Mouse (Mus musculus) forebrain, embryonic 11.5 days (tissue): ENCODE measurements at regions not wholly inside any gene's neighbourhood (a gene's known extent, or its start where the extent isn't known, plus 50 kb on each side); places are given as distances from the start of the nearest gene placed in this dataset.
A peak's percentile ranks its signal among the peaks of the same experiment; 100 is the strongest.

Experiments used
- ATAC-seq: fragments of 200-750 bp; cut with Nextera tagmentation; replicated peaks from 2 replicates; pipeline ENCODE4 v1.8.0; 2017; ENCODE audit warnings: moderate TSS enrichment; ENCODE audit not compliant: low FRiP score
- DNase-seq: peaks from one replicate; pipeline ENCODE4 v3.0.0-alpha.2; 2017; ENCODE audit warnings: low spot score
- H3K27ac ChIP-seq: fragments of 300-500 bp; sonication (generic); 2 replicates; pipeline ENCODE4 v1.5.1; 2014; ENCODE audit warnings: low read depth, low read length
- H3K27me3 ChIP-seq: fragments of 300-500 bp; sonication (generic); 2 replicates; pipeline ENCODE4 v1.6.1; 2014; ENCODE audit warnings: mild to moderate bottlenecking, low read length, mixed read lengths; ENCODE audit not compliant: control insufficient read depth, insufficient read depth
- H3K36me3 ChIP-seq: fragments of 300-500 bp; sonication (generic); 2 replicates; pipeline ENCODE4 v1.6.1; 2014; ENCODE audit warnings: mild to moderate bottlenecking, low read length, moderate library complexity, mixed read lengths; ENCODE audit not compliant: control insufficient read depth, insufficient read depth
- H3K4me1 ChIP-seq: fragments of 300-500 bp; sonication (generic); replicated peaks from 2 replicates; pipeline ENCODE4 v1.6.1; 2014; ENCODE audit warnings: low read length, mixed read lengths; ENCODE audit not compliant: control insufficient read depth, insufficient read depth
- H3K4me2 ChIP-seq: fragments of 300-500 bp; sonication (generic); 2 replicates; pipeline ENCODE4 v1.6.1; 2014; ENCODE audit warnings: low read depth, mild to moderate bottlenecking, low read length, moderate library complexity, mixed read lengths; ENCODE audit not compliant: severe bottlenecking
- H3K4me3 ChIP-seq: fragments of 300-500 bp; sonication (generic); 2 replicates; pipeline ENCODE4 v1.5.1; 2014; ENCODE audit warnings: low read depth, low read length
- H3K9ac ChIP-seq: fragments of 300-500 bp; sonication (generic); 2 replicates; pipeline ENCODE4 v1.6.1; 2014; ENCODE audit warnings: low read length
- H3K9me3 ChIP-seq: fragments of 300-500 bp; sonication (generic); 2 replicates; pipeline ENCODE4 v1.6.1; 2016; ENCODE audit warnings: low read length, mixed read lengths; ENCODE audit not compliant: control insufficient read depth
- WGBS: fragments of 180-500 bp; shearing (Covaris S2); extraction: QIAGEN DNeasy Blood & Tissue Kit; methylation state at CpG from one replicate; pipeline ENCODE4 v1.1.7; 2014; 5-methylcytosine and 5-hydroxymethylcytosine counted together

- H3K9me3 ChIP-seq = no peaks in the 10 kb centered on the region
- H3K9ac ChIP-seq = no peak overlapping the region
- peaks cover 5% of the 10 kb centered on the region; the same call in 1 of the 2 replicates for H3K4me1 ChIP-seq
- no peaks in the 10 kb centered on the region for H3K27me3 ChIP-seq
- H3K36me3 ChIP-seq = no peaks in the 10 kb centered on the region
- no peak overlapping the region for H3K4me3 ChIP-seq
- DNase-seq (no peak), ATAC-seq (peak; percentile 80)
- no peak overlapping the region for H3K4me2 ChIP-seq
- 29% methylated on average over 14 of the region's 14 CpGs for WGBS
- no peak overlapping the region for H3K27ac ChIP-seq
Measured at GRCm38 (mm10) chr2:178745296-178746015, 315.1 kb downstream of the Cdh26 start.

DNA sequence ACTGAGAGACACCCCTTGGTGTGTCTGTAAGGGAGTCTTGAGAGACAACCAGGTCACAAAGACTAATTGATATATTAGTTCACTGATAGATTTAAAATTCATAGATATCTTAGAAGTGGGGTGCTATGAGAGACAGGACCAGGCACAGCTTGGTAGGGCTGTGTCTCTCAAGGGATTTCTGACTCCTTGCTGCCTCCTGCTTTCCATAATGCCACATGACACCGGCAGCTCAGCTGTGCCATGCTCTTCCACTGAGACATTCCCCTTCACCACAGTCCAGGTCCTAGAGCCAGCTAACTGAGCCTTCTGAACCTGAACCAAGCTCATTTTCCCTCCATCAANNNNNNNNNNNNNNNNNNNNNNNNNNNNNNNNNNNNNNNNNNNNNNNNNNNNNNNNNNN, 320.9 kb downstream of the Cdh26 start:
- 96% methylated on average over 1 of the region's 1 CpGs for WGBS
- Histone ChIP-seq H3K4me1 (no peaks in the 10 kb centered on the region), H3K4me2 (no peak overlapping the region)

GRCm38 (mm10) chr2:178758366-178758765, 328.0 kb downstream of the Cdh26 start:
- H3K4me3 ChIP-seq = no peak overlapping the region
- WGBS = 4% methylated on average over 2 of the region's 2 CpGs

More for the DNA sequence above, 320.9 kb downstream of the Cdh26 start:
- Histone ChIP-seq H3K27me3 (no peaks in the 10 kb centered on the region), H3K27ac (no peak overlapping the region), H3K9me3 (no peaks in the 10 kb centered on the region), H3K36me3 (no peaks in the 10 kb centered on the region), H3K4me3 (no peak overlapping the region), H3K9ac (no peak overlapping the region)
- no peak for ATAC-seq
- DNase-seq = no peak

DNA sequence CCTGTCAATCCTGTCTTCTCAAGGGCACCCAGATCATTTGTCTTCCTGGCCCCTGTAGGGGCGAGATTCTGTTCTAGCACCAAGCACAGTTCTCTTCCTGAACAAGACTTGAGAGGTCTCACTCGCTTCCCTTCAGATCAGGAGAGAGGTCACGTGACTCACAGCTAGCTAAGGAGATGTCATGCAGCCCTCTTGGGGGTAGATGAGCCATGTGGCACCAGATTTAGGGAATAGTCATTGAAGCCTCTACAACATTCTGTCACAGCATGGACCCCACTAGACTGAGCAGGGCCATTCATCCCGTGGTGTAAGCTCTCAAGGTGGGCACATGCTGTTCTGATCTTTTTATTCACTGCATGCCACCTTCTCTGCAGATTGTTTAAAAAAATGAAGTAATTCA, 338.2 kb downstream of the Cdh26 start:
- DNase-seq = no peak
- WGBS = 74% methylated on average over 4 of the region's 4 CpGs
- no peak for ATAC-seq
- H3K4me1 ChIP-seq = no peaks in the 10 kb centered on the region
- no peak overlapping the region for H3K27ac ChIP-seq
- H3K4me3 ChIP-seq = no peak overlapping the region
- H3K27me3 ChIP-seq = no peaks in the 10 kb centered on the region
- H3K9me3 ChIP-seq = no peaks in the 10 kb centered on the region
- H3K9ac ChIP-seq = no peak overlapping the region
- H3K36me3 ChIP-seq = no peaks in the 10 kb centered on the region
- H3K4me2 ChIP-seq = no peak overlapping the region

More at GRCm38 (mm10) chr2:178758366-178758765, 328.0 kb downstream of the Cdh26 start:
- ATAC-seq (peak; percentile 69; the same call in 1 of the 2 replicates), DNase-seq (peak; percentile 82)
- no peaks in the 10 kb centered on the region for H3K27me3 ChIP-seq
- H3K36me3 ChIP-seq = no peaks in the 10 kb centered on the region
- no peak overlapping the region for H3K27ac ChIP-seq
- no peak overlapping the region for H3K4me2 ChIP-seq
- no peaks in the 10 kb centered on the region for H3K4me1 ChIP-seq
- no peaks in the 10 kb centered on the region for H3K9me3 ChIP-seq
- H3K9ac ChIP-seq = no peak overlapping the region

DNA sequence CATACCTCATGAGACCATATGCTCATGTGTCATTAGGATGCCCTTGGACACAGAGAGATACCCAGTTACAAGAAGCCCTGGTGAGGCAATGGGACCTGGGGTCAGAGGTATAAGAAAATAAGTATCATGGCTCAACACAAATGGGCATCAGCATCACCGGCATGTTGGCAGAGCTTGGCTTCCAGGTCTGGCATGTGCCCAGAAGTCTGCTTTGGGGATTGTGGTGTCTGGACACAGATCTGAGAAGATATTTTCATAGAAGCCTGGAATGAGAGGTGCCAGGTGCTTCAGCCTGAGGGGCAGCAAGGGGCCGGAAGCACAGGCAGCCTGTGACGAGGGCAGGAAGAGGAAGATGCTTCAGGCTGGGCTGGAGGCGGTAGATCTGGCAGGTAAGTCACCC, 338.7 kb downstream of the Cdh26 start:
- ATAC-seq (no peak), DNase-seq (no peak)
- WGBS = 91% methylated on average over 4 of the region's 4 CpGs
- Histone ChIP-seq H3K27ac (no peak overlapping the region), H3K36me3 (no peaks in the 10 kb centered on the region), H3K4me3 (no peak overlapping the region), H3K27me3 (no peaks in the 10 kb centered on the region), H3K9ac (no peak overlapping the region), H3K4me2 (no peak overlapping the region), H3K9me3 (no peaks in the 10 kb centered on the region), H3K4me1 (no peaks in the 10 kb centered on the region)

DNA sequence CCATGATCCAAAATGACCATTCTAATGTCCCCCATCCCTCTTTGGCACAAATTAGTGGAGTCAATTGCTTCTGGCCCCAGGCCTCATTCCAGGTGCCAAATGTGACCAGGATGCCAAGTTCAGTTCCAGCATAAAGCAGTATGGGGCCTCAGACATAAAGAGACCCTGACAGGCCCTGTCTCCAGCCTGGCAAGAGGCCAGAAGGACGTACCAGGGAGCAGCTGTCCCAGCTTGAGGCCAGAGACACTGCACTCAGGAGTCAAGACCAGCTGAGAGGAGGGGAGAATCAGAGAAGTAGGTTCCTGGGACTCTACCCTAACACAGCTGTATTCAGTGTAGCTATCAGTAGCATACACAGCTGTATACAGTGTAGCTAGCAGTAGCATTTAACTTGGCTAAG, 341.1 kb downstream of the Cdh26 start:
- H3K9ac ChIP-seq = no peak overlapping the region
- no peak overlapping the region for H3K27ac ChIP-seq
- H3K4me2 ChIP-seq = no peak overlapping the region
- H3K9me3 ChIP-seq = no peaks in the 10 kb centered on the region
- H3K4me1 ChIP-seq = no peaks in the 10 kb centered on the region
- DNase-seq (no peak), ATAC-seq (no peak)
- no peaks in the 10 kb centered on the region for H3K27me3 ChIP-seq
- H3K4me3 ChIP-seq = no peak overlapping the region
- WGBS = 56% methylated on average over 1 of the region's 1 CpGs
- no peaks in the 10 kb centered on the region for H3K36me3 ChIP-seq

DNA sequence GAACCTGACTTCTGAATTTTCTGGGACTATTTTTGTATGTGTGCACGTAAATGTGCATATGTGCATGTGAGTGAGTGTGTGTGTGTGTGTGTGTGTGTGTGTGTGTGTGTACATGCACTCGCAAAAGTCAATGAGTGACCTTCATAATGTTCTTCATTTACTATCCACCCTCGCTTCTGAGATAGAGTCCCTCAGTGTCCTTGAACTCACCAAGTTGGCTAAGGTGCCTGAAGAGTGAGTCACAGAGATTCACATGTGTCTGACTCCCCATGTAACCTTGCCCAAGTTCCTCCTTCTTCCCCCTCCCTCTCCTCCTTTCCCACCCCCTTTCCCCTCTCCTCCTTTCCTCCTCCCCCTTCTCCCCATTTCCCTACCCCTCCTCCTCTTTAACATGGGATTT, 341.6 kb downstream of the Cdh26 start:
- H3K4me3 ChIP-seq = no peak overlapping the region
- H3K4me1 ChIP-seq = no peaks in the 10 kb centered on the region
- no peak for ATAC-seq
- DNase-seq = no peak
- H3K27me3 ChIP-seq = no peaks in the 10 kb centered on the region
- H3K36me3 ChIP-seq = no peaks in the 10 kb centered on the region
- H3K9ac ChIP-seq = no peak overlapping the region
- 85% methylated on average over 3 of the region's 3 CpGs for WGBS
- H3K9me3 ChIP-seq = no peaks in the 10 kb centered on the region
- H3K27ac ChIP-seq = no peak overlapping the region
- no peak overlapping the region for H3K4me2 ChIP-seq

DNA sequence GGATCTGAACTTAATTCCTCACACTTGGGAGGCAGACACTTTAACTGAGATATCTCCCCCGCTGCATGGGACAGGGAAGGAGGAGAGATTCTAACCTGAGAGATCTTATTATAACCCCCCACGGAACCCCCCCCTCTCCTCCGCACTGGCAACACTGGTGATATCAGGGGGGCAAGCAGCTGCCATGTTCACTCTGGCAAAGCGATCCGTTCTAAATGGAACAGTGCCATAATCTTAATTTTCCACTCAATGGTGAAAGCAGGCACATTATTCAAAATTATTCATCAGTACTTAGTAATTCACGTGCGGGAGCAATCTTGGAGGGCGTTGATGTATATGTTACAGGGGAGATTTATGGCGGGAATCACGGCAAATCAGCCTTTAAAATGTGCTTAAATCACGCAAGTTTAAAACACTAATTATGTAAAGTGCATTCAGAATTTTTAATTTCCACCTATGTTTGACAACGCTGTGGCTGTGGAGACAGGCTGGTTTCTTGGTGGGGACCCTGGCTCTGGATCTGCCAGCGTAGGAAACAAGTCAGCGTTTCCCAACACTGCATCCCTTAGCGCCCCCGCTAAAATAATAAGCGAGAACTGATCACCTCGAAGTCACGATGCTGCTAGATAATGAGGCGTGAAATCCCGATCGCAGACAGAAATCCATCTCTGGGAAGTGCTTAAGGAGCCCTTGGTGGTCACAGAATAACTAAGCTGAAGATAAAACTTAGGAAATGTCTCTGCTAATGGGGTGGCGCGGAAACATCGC, 354.7 kb downstream of the Cdh26 start:
- no peak for ATAC-seq
- Histone ChIP-seq H3K27me3 (no peaks in the 10 kb centered on the region), H3K4me2 (no peak overlapping the region), H3K4me3 (no peak overlapping the region), H3K4me1 (no peaks in the 10 kb centered on the region), H3K27ac (no peak overlapping the region), H3K9me3 (no peaks in the 10 kb centered on the region), H3K9ac (no peak overlapping the region), H3K36me3 (no peaks in the 10 kb centered on the region)
- WGBS = 76% methylated on average over 25 of the region's 25 CpGs
- DNase-seq = no peak
